Mouse (Mus musculus) CD8-positive naive resting alpha-beta T cell, adult 57 days (primary cell): Measurements from ENCODE around the gene Gnpnat1. TPM values are rescaled to one million over a fixed set of nuclear protein-coding genes. Genes with fewer than 3 reads are reported as not detected.

ENCODE experiments used
- total RNA-seq: library from RNA; stranded (reverse); gene quantifications from one replicate; pipeline ENCODE4 v1.2.4, GENCODE M21; 2023

The Gnpnat1 gene
- 20.9 TPM for total RNA-seq

GRCm38 (mm10) chr14:45404813-45405212, at the start of gene Gnpnat1:
Gene Gnpnat1 (minus strand): TSS chr14:45404913.

GRCm38 (mm10) chr14:45350931-45351859, 53.5 kb downstream of the Gnpnat1 start, which contains the start of gene Styx:
Gene Styx (plus strand): TSS chr14:45351093.

GRCm38 (mm10) chr14:45329589-45330181, 75.0 kb downstream of the Gnpnat1 start, which contains the start of gene Psmc6:
Gene Psmc6 (plus strand): TSS chr14:45329788.

Other genes starting within 250 kb of the Gnpnat1 start
- gene Gpr137c, start 185.2 kb downstream of the Gnpnat1 start, total RNA-seq = 12.8 TPM
- 41.6 TPM for gene Txndc16, start 184.6 kb downstream of the Gnpnat1 start, total RNA-seq
- 26.9 TPM for gene Ero1l, start 86.1 kb downstream of the Gnpnat1 start, total RNA-seq
- gene Psmc6, start 75.1 kb downstream of the Gnpnat1 start, total RNA-seq = 96.3 TPM
- gene Styx, start 53.8 kb downstream of the Gnpnat1 start, total RNA-seq = 32.6 TPM
- not detected for gene Fermt2, start 125.2 kb upstream of the Gnpnat1 start, total RNA-seq